Mouse (Mus musculus) kidney, postnatal 14 days (tissue): ENCODE data around the gene Pacsin1.
A peak's percentile ranks its signal among the peaks of the same experiment; 100 is the strongest.
"Not testable (repeated sequence)": the region's sequence is repeated elsewhere in the genome, so short reads cannot be mapped to it uniquely, and the experiment has no call there.

Source experiments
- DNase-seq: peaks from one replicate; pipeline ENCODE4 v3.0.0; 2022; ENCODE audit warnings: mixed read lengths

The Pacsin1 gene

GRCm38 (mm10) chr17:27655089-27656010, at the start of gene Pacsin1:
Pacsin1 (plus strand) TSS chr17:27655509.
- DNase-seq, result peak; percentile 48

- no peak for DNase-seq
Measured at GRCm38 (mm10) chr17:27609576-27609975, 45.7 kb upstream of the Pacsin1 start.

GRCm38 (mm10) chr17:27610679-27611518, 44.4 kb upstream of the Pacsin1 start:
- DNase-seq, result no peak

- no peak for DNase-seq
Measured at GRCm38 (mm10) chr17:27611519-27611884, 43.8 kb upstream of the Pacsin1 start.

- no peak for DNase-seq
Measured at GRCm38 (mm10) chr17:27611994-27612393, 43.3 kb upstream of the Pacsin1 start.

GRCm38 (mm10) chr17:27613016-27613415, 42.3 kb upstream of the Pacsin1 start:
- no peak for DNase-seq

- DNase-seq, result no peak
Measured at GRCm38 (mm10) chr17:27615388-27615787, 39.9 kb upstream of the Pacsin1 start.

GRCm38 (mm10) chr17:27621161-27621560, 34.1 kb upstream of the Pacsin1 start:
- no peak for DNase-seq

- no peak for DNase-seq
Measured at GRCm38 (mm10) chr17:27621705-27622531, 33.4 kb upstream of the Pacsin1 start.

- peak; percentile 54 for DNase-seq
Measured at GRCm38 (mm10) chr17:27622611-27623359, 32.5 kb upstream of the Pacsin1 start.

GRCm38 (mm10) chr17:27623360-27624326, 31.7 kb upstream of the Pacsin1 start, which contains the start of gene Nudt3:
Nudt3 (minus strand) TSS chr17:27623495.
- DNase-seq, result peak; percentile 94

- DNase-seq, result no peak
Measured at GRCm38 (mm10) chr17:27625455-27626251, 29.7 kb upstream of the Pacsin1 start.

- no peak for DNase-seq
Measured at GRCm38 (mm10) chr17:27626681-27627080, 28.6 kb upstream of the Pacsin1 start.

- DNase-seq, result peak; percentile 69
Measured at GRCm38 (mm10) chr17:27627451-27627850, 27.9 kb upstream of the Pacsin1 start.

- DNase-seq, result no peak
Measured at GRCm38 (mm10) chr17:27628376-27628775, 26.9 kb upstream of the Pacsin1 start.

- peak; percentile 89 for DNase-seq
Measured at GRCm38 (mm10) chr17:27629249-27630020, 25.9 kb upstream of the Pacsin1 start.

- DNase-seq, result peak; percentile 94
Measured at GRCm38 (mm10) chr17:27634871-27635574, 20.3 kb upstream of the Pacsin1 start, which contains the start of gene RPS10-NUDT3. RPS10-NUDT3 (minus strand) TSS chr17:27635222.

GRCm38 (mm10) chr17:27635575-27635903, 19.8 kb upstream of the Pacsin1 start:
- not testable (repeated sequence) for DNase-seq
